Mouse (Mus musculus): ENCODE measurements at regions not wholly inside any gene's neighbourhood (a gene's known extent, or its start where the extent isn't known, plus 50 kb on each side); places are given as distances from the start of the nearest gene placed in this dataset.

DNA sequence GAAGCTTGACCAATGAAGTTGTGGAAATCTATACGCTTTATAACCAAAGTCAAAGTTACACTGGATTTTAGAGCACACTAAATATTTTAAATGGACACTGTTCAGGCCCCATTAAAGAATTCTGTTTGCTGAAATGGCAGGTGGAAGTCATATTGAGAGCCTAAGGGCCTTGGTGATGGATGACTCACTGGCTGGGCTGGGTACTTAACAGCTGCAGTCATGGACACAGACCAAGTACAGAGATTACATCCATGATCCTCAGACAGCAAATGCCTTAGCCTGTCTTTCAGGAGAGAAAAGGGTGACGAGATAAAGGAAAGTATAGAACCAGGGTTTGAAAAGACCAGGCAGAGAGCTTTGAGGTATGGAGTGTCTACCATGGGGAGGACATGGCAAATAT is 57.4 kb upstream of the Tmem108 start:
- TF ChIP-seq CTCF (IDR thresholded peaks at IDR 0.05; ENCODE audit: control insufficient read depth, insufficient read depth, insufficient replicate concordance, low read depth, low read length) (no peak), POLR2A (IDR thresholded peaks at IDR 0.05; ENCODE audit: control insufficient read depth, low read depth, low read length) (no peak)
